Mouse (Mus musculus): ENCODE results near the gene Bcl11a. TPM values are rescaled to one million over a fixed set of nuclear protein-coding genes. Genes with fewer than 3 reads are reported as not detected.

The Bcl11a gene
- polyA plus RNA-seq, 1 experiment: 7.6 TPM

GRCm38 (mm10) chr11:24146034-24146433, 68.2 kb downstream of the Bcl11a start:
- Histone ChIP-seq H3K4me3 (ENCODE audit: insufficient read depth, low read length) (no peak overlapping the region), H3K4me1 (ENCODE audit: control insufficient read depth, insufficient read depth, low read length) (peaks cover 4% of the 10 kb centered on the region), H3K27ac (ENCODE audit: insufficient read depth, low read length) (no peak overlapping the region)
- TF ChIP-seq CTCF (IDR thresholded peaks at IDR 0.05; ENCODE audit: borderline replicate concordance, insufficient read depth, low read length) (no peak), POLR2A (IDR thresholded peaks at IDR 0.05; ENCODE audit: low read depth, low read length) (no peak)

GRCm38 (mm10) chr11:24146437-24146836, 68.6 kb downstream of the Bcl11a start:
- Histone ChIP-seq H3K4me1 (ENCODE audit: control insufficient read depth, insufficient read depth, low read length) (peaks cover 4% of the 10 kb centered on the region), H3K4me3 (ENCODE audit: insufficient read depth, low read length) (no peak overlapping the region), H3K27ac (ENCODE audit: insufficient read depth, low read length) (no peak overlapping the region)
- TF ChIP-seq CTCF (IDR thresholded peaks at IDR 0.05; ENCODE audit: borderline replicate concordance, insufficient read depth, low read length) (no peak), POLR2A (IDR thresholded peaks at IDR 0.05; ENCODE audit: low read depth, low read length) (no peak)

GRCm38 (mm10) chr11:24147698-24148097, 69.8 kb downstream of the Bcl11a start:
- TF ChIP-seq CTCF (IDR thresholded peaks at IDR 0.05; ENCODE audit: borderline replicate concordance, insufficient read depth, low read length): no peak
- TF ChIP-seq POLR2A (IDR thresholded peaks at IDR 0.05; ENCODE audit: low read depth, low read length): no peak
- Histone ChIP-seq H3K4me3 (ENCODE audit: insufficient read depth, low read length) (no peak overlapping the region), H3K27ac (ENCODE audit: insufficient read depth, low read length) (no peak overlapping the region), H3K4me1 (ENCODE audit: control insufficient read depth, insufficient read depth, low read length) (no peaks in the 10 kb centered on the region)

GRCm38 (mm10) chr11:24148545-24148944, 70.7 kb downstream of the Bcl11a start:
- Histone ChIP-seq H3K27ac (ENCODE audit: insufficient read depth, low read length) (no peak overlapping the region), H3K4me1 (ENCODE audit: control insufficient read depth, insufficient read depth, low read length) (no peaks in the 10 kb centered on the region), H3K4me3 (ENCODE audit: insufficient read depth, low read length) (no peak overlapping the region)
- TF ChIP-seq CTCF (IDR thresholded peaks at IDR 0.05; ENCODE audit: borderline replicate concordance, insufficient read depth, low read length): no peak
- no peak for TF ChIP-seq POLR2A (IDR thresholded peaks at IDR 0.05; ENCODE audit: low read depth, low read length)

GRCm38 (mm10) chr11:24149462-24150220, 71.8 kb downstream of the Bcl11a start:
- H3K4me1 ChIP-seq (ENCODE audit: control insufficient read depth, insufficient read depth, low read length): no peaks in the 10 kb centered on the region
- H3K27ac ChIP-seq (ENCODE audit: insufficient read depth, low read length): no peak overlapping the region
- no peak for TF ChIP-seq CTCF (IDR thresholded peaks at IDR 0.05; ENCODE audit: borderline replicate concordance, insufficient read depth, low read length)
- no peak for TF ChIP-seq POLR2A (IDR thresholded peaks at IDR 0.05; ENCODE audit: low read depth, low read length)
- H3K4me3 ChIP-seq (ENCODE audit: insufficient read depth, low read length): no peak overlapping the region

GRCm38 (mm10) chr11:24152076-24152784, 74.4 kb downstream of the Bcl11a start:
- no peaks in the 10 kb centered on the region for H3K4me1 ChIP-seq (ENCODE audit: control insufficient read depth, insufficient read depth, low read length)

GRCm38 (mm10) chr11:24153049-24153448, 75.2 kb downstream of the Bcl11a start:
- Histone ChIP-seq H3K27ac (ENCODE audit: insufficient read depth, low read length) (no peak overlapping the region), H3K4me1 (ENCODE audit: control insufficient read depth, insufficient read depth, low read length) (no peaks in the 10 kb centered on the region), H3K4me3 (ENCODE audit: insufficient read depth, low read length) (no peak overlapping the region)
- TF ChIP-seq CTCF (IDR thresholded peaks at IDR 0.05; ENCODE audit: borderline replicate concordance, insufficient read depth, low read length) (no peak), POLR2A (IDR thresholded peaks at IDR 0.05; ENCODE audit: low read depth, low read length) (no peak)

More at GRCm38 (mm10) chr11:24152076-24152784, 74.4 kb downstream of the Bcl11a start:
- TF ChIP-seq POLR2A (IDR thresholded peaks at IDR 0.05; ENCODE audit: low read depth, low read length): no peak
- no peak for TF ChIP-seq CTCF (IDR thresholded peaks at IDR 0.05; ENCODE audit: borderline replicate concordance, insufficient read depth, low read length)
- Histone ChIP-seq H3K4me3 (ENCODE audit: insufficient read depth, low read length) (no peak overlapping the region), H3K27ac (ENCODE audit: insufficient read depth, low read length) (no peak overlapping the region)

GRCm38 (mm10) chr11:24158026-24158425, 80.2 kb downstream of the Bcl11a start:
- no peak overlapping the region for H3K4me3 ChIP-seq (ENCODE audit: insufficient read depth, low read length)
- TF ChIP-seq POLR2A (IDR thresholded peaks at IDR 0.05; ENCODE audit: low read depth, low read length) (no peak), CTCF (IDR thresholded peaks at IDR 0.05; ENCODE audit: borderline replicate concordance, insufficient read depth, low read length) (no peak)
- no peak overlapping the region for H3K27ac ChIP-seq (ENCODE audit: insufficient read depth, low read length)
- no peaks in the 10 kb centered on the region for H3K4me1 ChIP-seq (ENCODE audit: control insufficient read depth, insufficient read depth, low read length)

- no peaks in the 10 kb centered on the region for H3K4me1 ChIP-seq (ENCODE audit: control insufficient read depth, insufficient read depth, low read length)
- H3K27ac ChIP-seq (ENCODE audit: insufficient read depth, low read length): no peak overlapping the region
- TF ChIP-seq CTCF (IDR thresholded peaks at IDR 0.05; ENCODE audit: borderline replicate concordance, insufficient read depth, low read length): no peak
- no peak for TF ChIP-seq POLR2A (IDR thresholded peaks at IDR 0.05; ENCODE audit: low read depth, low read length)
- no peak overlapping the region for H3K4me3 ChIP-seq (ENCODE audit: insufficient read depth, low read length)
Observed at GRCm38 (mm10) chr11:24159656-24160055, 81.8 kb downstream of the Bcl11a start.

GRCm38 (mm10) chr11:24161458-24161857, 83.6 kb downstream of the Bcl11a start:
- H3K27ac ChIP-seq (ENCODE audit: insufficient read depth, low read length): no peak overlapping the region

More at GRCm38 (mm10) chr11:24161458-24161857, 83.6 kb downstream of the Bcl11a start:
- no peak overlapping the region for H3K4me3 ChIP-seq (ENCODE audit: insufficient read depth, low read length)
- no peak for TF ChIP-seq POLR2A (IDR thresholded peaks at IDR 0.05; ENCODE audit: low read depth, low read length)
- TF ChIP-seq CTCF (IDR thresholded peaks at IDR 0.05; ENCODE audit: borderline replicate concordance, insufficient read depth, low read length): no peak
- H3K4me1 ChIP-seq (ENCODE audit: control insufficient read depth, insufficient read depth, low read length): no peaks in the 10 kb centered on the region
